Mouse (Mus musculus) spleen, adult 2 months (tissue): ENCODE measurements around the gene ccdc198. TPM values are rescaled to one million over a fixed set of nuclear protein-coding genes. Genes with fewer than 3 reads are reported as not detected.

Experiments used
- DNase-seq, 2 experiments: peaks; one replicate each; pipeline versions ENCODE4 v3.0.0 to v3.0.0-alpha.2; 2012 to 2021; ENCODE audit warnings: low spot score in 2 of 2, low read depth in 1 of 2
- H3K27ac ChIP-seq: fragments of 200-500 bp; 2 replicates; pipeline ENCODE4 v1.5.1; 2012; ENCODE audit warnings: low read length, inconsistent platforms; ENCODE audit not compliant: insufficient read depth
- H3K27me3 ChIP-seq: fragments of 200-500 bp; 2 replicates; pipeline ENCODE4 v1.6.1; 2012; ENCODE audit warnings: mild to moderate bottlenecking, moderate library complexity, low read length, inconsistent platforms; ENCODE audit not compliant: control insufficient read depth, insufficient read depth
- H3K36me3 ChIP-seq: fragments of 200-500 bp; 2 replicates; pipeline ENCODE4 v1.6.1; 2012; ENCODE audit warnings: mild to moderate bottlenecking, low read length, inconsistent platforms; ENCODE audit not compliant: control insufficient read depth, insufficient read depth
- H3K4me1 ChIP-seq: fragments of 200-500 bp; 2 replicates; pipeline ENCODE4 v1.6.1; 2011; ENCODE audit warnings: inconsistent platforms; ENCODE audit not compliant: control insufficient read depth, insufficient read depth, insufficient read length
- H3K4me3 ChIP-seq: fragments of 200-500 bp; 2 replicates; pipeline ENCODE4 v1.5.1; 2011; ENCODE audit warnings: mild to moderate bottlenecking, inconsistent platforms; ENCODE audit not compliant: insufficient read depth, insufficient read length; ENCODE audit errors: extremely low read depth
- CTCF ChIP-seq: fragments of 200-500 bp; IDR thresholded peaks from 2 replicates; pipeline ENCODE4 v1.5.1; 2011; ENCODE audit warnings: mild to moderate bottlenecking, inconsistent platforms; ENCODE audit not compliant: insufficient read depth, insufficient read length, insufficient replicate concordance; ENCODE audit errors: extremely low read depth
- POLR2A ChIP-seq: fragments of 200-500 bp; IDR thresholded peaks from 2 replicates; pipeline ENCODE4 v1.6.1; 2011; ENCODE audit warnings: low read depth, low read length, inconsistent platforms
- WGBS: fragments of 180-500 bp; shearing (Covaris S2); methylation state at CpG from one replicate; pipeline ENCODE4 v1.1.7; 2018; 5-methylcytosine and 5-hydroxymethylcytosine counted together
- polyA plus RNA-seq: library from polyadenylated mRNA; depleted of rRNA; stranded (reverse); fragments of >200 nt; gene quantifications from 2 replicates; pipeline ENCODE4 v1.2.3, GENCODE M21; 2012

ccdc198 gene
- polyA plus RNA-seq, 1 experiment, result not detected

- Histone ChIP-seq H3K4me1 (no peaks in the 10 kb centered on the region), H3K27me3 (no peaks in the 10 kb centered on the region), H3K36me3 (no peaks in the 10 kb centered on the region), H3K4me3 (no peak overlapping the region), H3K27ac (no peak overlapping the region)
- WGBS, result 72% methylated on average over 3 of the region's 3 CpGs
- DNase-seq, result no peak
- TF ChIP-seq CTCF (no peak), POLR2A (no peak)
Measured at GRCm38 (mm10) chr14:49277642-49278041, 32.4 kb upstream of the ccdc198 start.

- no peak overlapping the region for H3K4me3 ChIP-seq
- TF ChIP-seq CTCF (no peak), POLR2A (no peak)
- H3K27ac ChIP-seq, result no peak overlapping the region
- 54% methylated on average over 2 of the region's 2 CpGs for WGBS
- no peaks in the 10 kb centered on the region for H3K4me1 ChIP-seq
- H3K36me3 ChIP-seq, result no peaks in the 10 kb centered on the region
- DNase-seq, result no peak
- no peaks in the 10 kb centered on the region for H3K27me3 ChIP-seq
Measured at GRCm38 (mm10) chr14:49275376-49275775, 30.1 kb upstream of the ccdc198 start.

- no peak overlapping the region for H3K27ac ChIP-seq
- WGBS, result 76% methylated on average over 5 of the region's 5 CpGs
- no peaks in the 10 kb centered on the region for H3K4me1 ChIP-seq
- no peak overlapping the region for H3K4me3 ChIP-seq
- DNase-seq, result no peak
- TF ChIP-seq CTCF (no peak), POLR2A (no peak)
- no peaks in the 10 kb centered on the region for H3K36me3 ChIP-seq
- no peaks in the 10 kb centered on the region for H3K27me3 ChIP-seq
Measured at GRCm38 (mm10) chr14:49265286-49266002, 20.2 kb upstream of the ccdc198 start.

GRCm38 (mm10) chr14:49241522-49241921 is 3.8 kb downstream of the ccdc198 start:
- Histone ChIP-seq H3K27me3 (no peaks in the 10 kb centered on the region), H3K4me1 (no peaks in the 10 kb centered on the region), H3K27ac (no peak overlapping the region), H3K36me3 (no peaks in the 10 kb centered on the region), H3K4me3 (no peak overlapping the region)
- no peak for DNase-seq
- WGBS, result 60% methylated on average over 1 of the region's 1 CpGs
- no peak for TF ChIP-seq CTCF
- TF ChIP-seq POLR2A, result no peak

- no peak for DNase-seq
- WGBS, result 34% methylated on average over 11 of the region's 11 CpGs
- TF ChIP-seq POLR2A, result no peak
- TF ChIP-seq CTCF, result peak; percentile 42; the same call in 1 of the 2 replicates
- Histone ChIP-seq H3K36me3 (no peaks in the 10 kb centered on the region), H3K27me3 (no peaks in the 10 kb centered on the region), H3K4me3 (no peak overlapping the region), H3K27ac (no peak overlapping the region), H3K4me1 (no peaks in the 10 kb centered on the region)
Measured at GRCm38 (mm10) chr14:49238206-49238605, 7.1 kb downstream of the ccdc198 start.

GRCm38 (mm10) chr14:49234788-49235515 is 10.3 kb downstream of the ccdc198 start:
- no peaks in the 10 kb centered on the region for H3K36me3 ChIP-seq
- peak; percentile 58 to 67 for DNase-seq
- no peak overlapping the region for H3K4me3 ChIP-seq
- no peaks in the 10 kb centered on the region for H3K4me1 ChIP-seq
- H3K27me3 ChIP-seq, result no peaks in the 10 kb centered on the region
- TF ChIP-seq CTCF, result peak; percentile 40; the same call in 1 of the 2 replicates
- TF ChIP-seq POLR2A, result no peak
- WGBS, result 56% methylated on average over 9 of the region's 9 CpGs
- H3K27ac ChIP-seq, result no peak overlapping the region

- TF ChIP-seq POLR2A, result no peak
- no peak for TF ChIP-seq CTCF
- no peak overlapping the region for H3K27ac ChIP-seq
- WGBS, result 95% methylated on average over 3 of the region's 3 CpGs
Measured at GRCm38 (mm10) chr14:49231845-49232244, 13.4 kb downstream of the ccdc198 start.

More at GRCm38 (mm10) chr14:49231845-49232244, 13.4 kb downstream of the ccdc198 start:
- no peak for DNase-seq
- Histone ChIP-seq H3K27me3 (no peaks in the 10 kb centered on the region), H3K36me3 (no peaks in the 10 kb centered on the region), H3K4me1 (no peaks in the 10 kb centered on the region), H3K4me3 (no peak overlapping the region)
